Mouse (Mus musculus): ENCODE data around the gene Snx13. TPM values are rescaled to one million over a fixed set of nuclear protein-coding genes. Genes with fewer than 3 reads are reported as not detected.

Gene Snx13
- polyA plus RNA-seq (2016; fragmentation: Nextera tagmentation; extraction: Ambion mirVana), result 22.5 and 24.4 TPM in 2 replicates

GRCm38 (mm10) chr12:35046999-35047319, at the start of gene Snx13:
Gene Snx13 (plus strand): TSS chr12:35047186.
- peaks cover 20% of the 10 kb centered on the region for H3K4me1 ChIP-seq
- peak within 1 kb of the TSS; percentile 94 for H3K9ac ChIP-seq
- H3K36me3 ChIP-seq (replicated peaks), result no peaks in the 10 kb centered on the region
- WGBS, result under 1% methylated on average over 49 of the region's 51 CpGs
- H3K9me3 ChIP-seq, result no peaks in the 10 kb centered on the region
- H3K4me2 ChIP-seq, result peak within 1 kb of the TSS; percentile 78
- H3K4me3 ChIP-seq (replicated peaks), result peak within 1 kb of the TSS; percentile 97
- H3K27me3 ChIP-seq, result peaks cover 8% of the 10 kb centered on the region; the same call in 1 of the 2 replicates
- H3K27ac ChIP-seq, result peak within 1 kb of the TSS; percentile 96
- ATAC-seq (ENCODE audit: low FRiP score), result peak; percentile 99

- no peaks in the 10 kb centered on the region for H3K27me3 ChIP-seq
- no peaks in the 10 kb centered on the region for H3K36me3 ChIP-seq (replicated peaks)
- no peak overlapping the region for H3K4me3 ChIP-seq (replicated peaks)
- no peak overlapping the region for H3K4me2 ChIP-seq
- no peak overlapping the region for H3K27ac ChIP-seq
- no peaks in the 10 kb centered on the region for H3K4me1 ChIP-seq
- 91% methylated on average over 3 of the region's 3 CpGs for WGBS
- ATAC-seq (ENCODE audit: low FRiP score), result peak; percentile 9; the same call in 1 of the 2 replicates
- H3K9me3 ChIP-seq, result no peaks in the 10 kb centered on the region
- no peak overlapping the region for H3K9ac ChIP-seq
Observed at GRCm38 (mm10) chr12:34997597-34998182, 49.3 kb upstream of the Snx13 start.

GRCm38 (mm10) chr12:34998778-34999467, 48.1 kb upstream of the Snx13 start:
- no peaks in the 10 kb centered on the region for H3K27me3 ChIP-seq
- no peak overlapping the region for H3K9ac ChIP-seq
- no peaks in the 10 kb centered on the region for H3K4me1 ChIP-seq
- 78% methylated on average over 12 of the region's 12 CpGs for WGBS
- no peak overlapping the region for H3K27ac ChIP-seq
- no peaks in the 10 kb centered on the region for H3K36me3 ChIP-seq (replicated peaks)
- no peak overlapping the region for H3K4me2 ChIP-seq
- no peak for ATAC-seq (ENCODE audit: low FRiP score)
- H3K9me3 ChIP-seq, result no peaks in the 10 kb centered on the region
- H3K4me3 ChIP-seq (replicated peaks), result no peak overlapping the region

- Histone ChIP-seq H3K27ac (no peak overlapping the region), H3K27me3 (no peaks in the 10 kb centered on the region), H3K9me3 (no peaks in the 10 kb centered on the region), H3K4me3 (replicated peaks) (no peak overlapping the region), H3K4me2 (no peak overlapping the region), H3K9ac (no peak overlapping the region), H3K36me3 (replicated peaks) (no peaks in the 10 kb centered on the region), H3K4me1 (no peaks in the 10 kb centered on the region)
- 76% methylated on average over 4 of the region's 4 CpGs for WGBS
- ATAC-seq (ENCODE audit: low FRiP score), result no peak
Observed at GRCm38 (mm10) chr12:35000323-35000722, 46.7 kb upstream of the Snx13 start.

GRCm38 (mm10) chr12:35005748-35006147, 41.2 kb upstream of the Snx13 start:
- H3K9ac ChIP-seq, result no peak overlapping the region
- no peaks in the 10 kb centered on the region for H3K36me3 ChIP-seq (replicated peaks)
- H3K4me3 ChIP-seq (replicated peaks), result no peak overlapping the region
- H3K27ac ChIP-seq, result no peak overlapping the region
- H3K9me3 ChIP-seq, result no peaks in the 10 kb centered on the region
- no peak overlapping the region for H3K4me2 ChIP-seq
- no peaks in the 10 kb centered on the region for H3K27me3 ChIP-seq
- peaks cover 15% of the 10 kb centered on the region for H3K4me1 ChIP-seq
- ATAC-seq (ENCODE audit: low FRiP score), result no peak

GRCm38 (mm10) chr12:35007851-35008250, 39.1 kb upstream of the Snx13 start:
- 38% methylated on average over 1 of the region's 1 CpGs for WGBS
- 0 out of 2 replicates have a peak, but pooled peaks have one; percentile 41 for ATAC-seq (ENCODE audit: low FRiP score)
- Histone ChIP-seq H3K4me2 (no peak overlapping the region), H3K9ac (no peak overlapping the region), H3K9me3 (no peaks in the 10 kb centered on the region), H3K27me3 (no peaks in the 10 kb centered on the region), H3K36me3 (replicated peaks) (no peaks in the 10 kb centered on the region), H3K27ac (peak overlapping the region; percentile 36; the same call in 1 of the 2 replicates), H3K4me1 (peaks cover 15% of the 10 kb centered on the region), H3K4me3 (replicated peaks) (no peak overlapping the region)

- Histone ChIP-seq H3K9me3 (no peaks in the 10 kb centered on the region), H3K27ac (peak overlapping the region; percentile 69), H3K4me3 (replicated peaks) (no peak overlapping the region), H3K36me3 (replicated peaks) (no peaks in the 10 kb centered on the region), H3K4me1 (peaks cover 15% of the 10 kb centered on the region), H3K9ac (no peak overlapping the region), H3K4me2 (peak overlapping the region; percentile 30), H3K27me3 (no peaks in the 10 kb centered on the region)
- peak; percentile 96 for ATAC-seq (ENCODE audit: low FRiP score)
- WGBS, result 24% methylated on average over 11 of the region's 11 CpGs
Observed at GRCm38 (mm10) chr12:35008340-35009137, 38.4 kb upstream of the Snx13 start.

- WGBS, result 58% methylated on average over 1 of the region's 1 CpGs
- no peaks in the 10 kb centered on the region for H3K27me3 ChIP-seq
Observed at GRCm38 (mm10) chr12:35011462-35011861, 35.5 kb upstream of the Snx13 start.

GRCm38 (mm10) chr12:35013950-35014349, 33.0 kb upstream of the Snx13 start:
- WGBS, result 64% methylated on average over 2 of the region's 2 CpGs

More at GRCm38 (mm10) chr12:35011462-35011861, 35.5 kb upstream of the Snx13 start:
- Histone ChIP-seq H3K4me2 (no peak overlapping the region), H3K27ac (no peak overlapping the region), H3K4me3 (replicated peaks) (no peak overlapping the region), H3K9ac (no peak overlapping the region), H3K4me1 (peaks cover 15% of the 10 kb centered on the region), H3K36me3 (replicated peaks) (no peaks in the 10 kb centered on the region), H3K9me3 (no peaks in the 10 kb centered on the region)
- ATAC-seq (ENCODE audit: low FRiP score), result no peak

GRCm38 (mm10) chr12:35016056-35016455, 30.9 kb upstream of the Snx13 start:
- 69% methylated on average over 3 of the region's 3 CpGs for whole genome bisulfite sequencing
- no peak for ATAC-seq (ENCODE audit: low FRiP score)

More at GRCm38 (mm10) chr12:35013950-35014349, 33.0 kb upstream of the Snx13 start:
- no peak for ATAC-seq (ENCODE audit: low FRiP score)
- Histone ChIP-seq H3K27me3 (no peaks in the 10 kb centered on the region), H3K4me1 (peaks cover 3% of the 10 kb centered on the region), H3K36me3 (replicated peaks) (no peaks in the 10 kb centered on the region), H3K27ac (no peak overlapping the region), H3K9me3 (no peaks in the 10 kb centered on the region), H3K4me3 (replicated peaks) (no peak overlapping the region), H3K9ac (no peak overlapping the region), H3K4me2 (no peak overlapping the region)

GRCm38 (mm10) chr12:35016481-35017250, 30.3 kb upstream of the Snx13 start:
- Histone ChIP-seq H3K4me1 (no peaks in the 10 kb centered on the region), H3K9ac (no peak overlapping the region), H3K36me3 (replicated peaks) (no peaks in the 10 kb centered on the region), H3K27me3 (no peaks in the 10 kb centered on the region), H3K27ac (no peak overlapping the region), H3K4me2 (no peak overlapping the region), H3K4me3 (replicated peaks) (no peak overlapping the region), H3K9me3 (no peaks in the 10 kb centered on the region)
- ATAC-seq (ENCODE audit: low FRiP score), result no peak
- WGBS, result 88% methylated on average over 9 of the region's 9 CpGs

More at GRCm38 (mm10) chr12:35016056-35016455, 30.9 kb upstream of the Snx13 start:
- no peaks in the 10 kb centered on the region for H3K9me3 ChIP-seq
- H3K4me2 ChIP-seq, result no peak overlapping the region
- no peak overlapping the region for H3K4me3 ChIP-seq (replicated peaks)
- H3K27ac ChIP-seq, result no peak overlapping the region
- H3K4me1 ChIP-seq, result no peaks in the 10 kb centered on the region
- no peaks in the 10 kb centered on the region for H3K27me3 ChIP-seq
- H3K9ac ChIP-seq, result no peak overlapping the region
- H3K36me3 ChIP-seq (replicated peaks), result no peaks in the 10 kb centered on the region

All from forebrain, embryonic 12.5 days (tissue).